Mouse (Mus musculus): Measurements from ENCODE around the gene Trim30d. TPM values are rescaled to one million over a fixed set of nuclear protein-coding genes. Genes with fewer than 3 reads are reported as not detected.
"Not testable (repeated sequence)": the region's sequence is repeated elsewhere in the genome, so short reads cannot be mapped to it uniquely, and the experiment has no call there.

The Trim30d gene
- total RNA-seq (2022), result 1 to 10 TPM in 1 of 4 experiments, under 1 TPM in 3; 0.65 to 1.1 (median 0.75) TPM

DNA sequence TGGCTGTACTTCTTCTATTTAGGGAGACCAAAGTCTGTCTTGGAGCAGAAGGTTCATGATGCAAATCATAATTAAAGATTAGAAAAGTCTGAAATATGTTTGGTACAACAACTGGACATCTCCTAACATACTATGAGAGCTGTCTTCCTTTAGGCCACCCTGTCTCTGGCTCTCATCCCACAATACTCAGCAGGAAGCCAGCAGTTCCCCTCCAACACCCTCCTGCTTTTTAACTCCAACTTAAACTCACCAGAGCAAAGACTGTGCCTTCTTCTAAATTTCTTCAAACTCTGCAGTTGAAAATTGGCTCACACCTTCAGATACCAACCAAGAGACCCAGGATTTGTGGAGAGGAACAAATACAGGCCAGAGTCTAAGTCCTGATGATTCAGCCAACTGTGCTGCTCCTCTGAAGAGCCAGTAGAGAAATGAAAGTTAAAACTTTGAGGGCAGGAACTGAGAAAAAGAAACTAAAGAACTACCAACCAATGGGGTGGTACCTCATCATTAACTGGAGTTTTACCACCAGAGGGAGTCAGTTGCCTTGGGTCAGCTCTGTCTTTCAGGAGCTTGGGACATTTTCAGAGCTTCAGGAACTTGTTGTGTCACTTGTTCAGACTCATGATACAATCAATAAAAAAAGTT, at the start of gene Trim30d:
Trim30d (minus strand) TSS at position 429 of the 645 bp plus-strand sequence.
- DNase-seq (ENCODE audit: low spot score), result peak; percentile 11

GRCm38 (mm10) chr7:104552700-104553099, 45.1 kb upstream of the Trim30d start:
- no peak for DNase-seq (ENCODE audit: low spot score)

GRCm38 (mm10) chr7:104549833-104550232, 42.2 kb upstream of the Trim30d start, which contains the start of gene Olfr651:
TSS of gene Olfr651 (plus strand) at chr7:104550133.
- DNase-seq (ENCODE audit: low spot score), result no peak

DNA sequence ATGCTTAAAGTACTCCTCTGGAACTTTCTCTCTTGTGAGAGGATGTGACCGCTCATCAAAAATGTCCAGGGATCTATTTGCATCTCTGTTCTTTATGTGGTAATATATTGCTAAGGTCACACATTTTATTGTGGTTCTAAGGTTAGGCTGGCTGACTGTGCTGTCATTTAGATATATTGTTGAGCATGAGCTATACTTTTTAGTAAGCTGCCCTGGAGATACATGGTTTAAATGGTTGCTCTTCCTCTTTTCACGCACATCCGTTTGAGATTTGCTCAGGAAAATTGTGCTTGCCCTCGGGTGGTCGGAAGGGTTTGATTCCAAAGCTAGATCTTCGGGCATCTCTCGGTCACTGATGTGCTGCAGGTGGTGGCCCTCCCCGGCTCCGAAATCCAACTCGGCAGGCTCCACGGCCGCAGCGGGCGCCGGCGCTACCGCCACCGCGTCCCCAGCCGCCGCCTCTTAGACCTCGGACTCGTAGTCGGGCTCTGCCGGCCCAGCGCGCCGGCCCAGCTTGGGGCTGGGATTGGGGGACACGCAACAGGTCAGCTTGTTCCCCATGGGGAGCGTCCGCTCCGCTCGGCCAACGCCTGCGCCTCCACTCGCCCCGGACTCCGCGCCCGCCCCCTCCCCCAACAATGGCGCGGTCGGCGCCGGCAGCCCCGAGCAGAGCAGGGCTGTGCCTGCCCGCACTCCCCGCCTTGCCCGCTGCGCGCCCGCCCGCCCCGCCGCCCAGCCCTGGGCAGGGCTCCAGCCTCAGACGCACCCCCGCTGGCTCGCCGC, 5.9 kb downstream of the Trim30d start:
- no peak for DNase-seq (ENCODE audit: low spot score)

GRCm38 (mm10) chr7:104501186-104501585, 6.5 kb downstream of the Trim30d start:
- not testable (repeated sequence) for DNase-seq (ENCODE audit: low spot score)

DNA sequence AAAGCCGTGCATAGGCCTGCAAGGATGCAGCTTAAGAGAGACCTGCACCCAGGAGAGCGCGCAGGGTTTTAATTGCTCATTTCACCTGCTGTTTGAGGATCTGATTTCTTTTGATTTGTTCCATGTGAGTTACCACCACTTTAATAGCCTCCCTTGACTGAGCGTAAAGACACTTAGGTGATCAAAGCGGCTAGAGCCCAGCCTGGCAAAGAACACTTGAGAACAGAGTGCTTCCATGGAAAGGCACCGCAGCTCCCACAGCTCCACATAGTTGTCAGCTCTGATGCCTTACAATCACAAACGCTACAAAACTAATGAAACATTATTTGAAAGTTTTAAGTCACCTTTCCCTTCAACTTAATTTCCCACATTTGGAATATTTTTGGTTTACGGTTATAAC, 8.2 kb downstream of the Trim30d start:
- not testable (repeated sequence) for DNase-seq (ENCODE audit: low spot score)

- peak; percentile 59 for DNase-seq (ENCODE audit: low spot score)
These were observed 42.4 kb downstream of the Trim30d start, which contains the start of gene Trim30a for GRCm38 (mm10) chr7:104465065-104465744. TSS of gene Trim30a (minus strand) at chr7:104465193.

GRCm38 (mm10) chr7:104445961-104446645, 61.5 kb downstream of the Trim30d start:
- peak; percentile 64 for DNase-seq (ENCODE audit: low spot score)

Other genes with a start within 250 kb of the Trim30d start
- 1 to 10 TPM; 1.3 to 2.8 (median 1.6) TPM for gene Trim5, start 219.8 kb downstream of the Trim30d start, total RNA-seq (2022)
- 1 to 10 TPM; 4.7 to 9.6 (median 6.1) TPM for gene Trim12a, start 192.4 kb downstream of the Trim30d start, total RNA-seq (2022)
- under 1 TPM in 2 of 4 experiments, not detected in 2; 0.16 to 0.17 TPM for gene Trim34b, start 178.4 kb downstream of the Trim30d start, total RNA-seq (2022)
- 1 to 10 TPM; 3.6 to 5.8 (median 5.0) TPM for gene Trim12c, start 154.5 kb downstream of the Trim30d start, total RNA-seq (2022)
- under 1 TPM in 1 of 4 experiments, not detected in 3; 0.23 TPM for gene Trim30b, start 138.0 kb downstream of the Trim30d start, total RNA-seq (2022)
- gene Trim30c, start 107.0 kb downstream of the Trim30d start, total RNA-seq (2022), result under 1 TPM in 1 of 4 experiments, not detected in 3; 0.34 TPM
- 1 to 10 TPM; 3.4 to 4.2 (median 3.5) TPM for gene Trim30a, start 42.7 kb downstream of the Trim30d start, total RNA-seq (2022)
- not detected for gene Olfr651, start 42.3 kb upstream of the Trim30d start, total RNA-seq (2022)
- not detected for gene Olfr652, start 53.1 kb upstream of the Trim30d start, total RNA-seq (2022)
- not detected for gene Olfr653, start 69.5 kb upstream of the Trim30d start, total RNA-seq (2022)
- gene Olfr654, start 79.2 kb upstream of the Trim30d start, total RNA-seq (2022), result not detected
- not detected for gene Olfr655, start 93.9 kb upstream of the Trim30d start, total RNA-seq (2022)
- not detected for gene Olfr656, start 106.1 kb upstream of the Trim30d start, total RNA-seq (2022)
- not detected for gene Olfr657, start 116.9 kb upstream of the Trim30d start, total RNA-seq (2022)
- not detected for gene Olfr658, start 139.5 kb upstream of the Trim30d start, total RNA-seq (2022)
- gene Olfr659, start 158.9 kb upstream of the Trim30d start, total RNA-seq (2022), result not detected
- not detected for gene Olfr661, start 178.7 kb upstream of the Trim30d start, total RNA-seq (2022)